Mouse (Mus musculus): ENCODE data around the gene 2010111I01Rik.

GRCm38 (mm10) chr13:63127516-63127915, 162.8 kb downstream of the 2010111I01Rik start:
- TF ChIP-seq CTCF (IDR thresholded peaks at IDR 0.05 in 2 of 3, conservative IDR thresholded peaks at IDR 0.05 in 1 of 3; ENCODE audit: control insufficient read depth in 1 of 3, insufficient read depth in 1 of 3, low read depth in 2 of 3, low read length in 3 of 3, poor library complexity in 1 of 3, severe bottlenecking in 1 of 3) (no peak), POLR2A (IDR thresholded peaks at IDR 0.05; ENCODE audit: control insufficient read depth in 1 of 2, insufficient read depth in 1 of 2, low read depth in 1 of 2, low read length in 2 of 2, poor library complexity in 1 of 2) (no peak), EP300 (IDR thresholded peaks at IDR 0.05; ENCODE audit: low read depth in 1 of 2, low read length in 2 of 2) (no peak), TCF12 (IDR thresholded peaks at IDR 0.05; ENCODE audit: low read depth, low read length) (no peak), RAD21 (IDR thresholded peaks at IDR 0.05; ENCODE audit: low read depth, low read length) (no peak), SIN3A (IDR thresholded peaks at IDR 0.05; ENCODE audit: low read length) (no peak)

All from MEL (cell line).